Mouse (Mus musculus): Measurements from ENCODE around the gene Cdh13. TPM values are rescaled to one million over a fixed set of nuclear protein-coding genes. Genes with fewer than 3 reads are reported as not detected.

The Cdh13 gene
- total RNA-seq (2015; ENCODE audit: low replicate concordance) = not detected in 2 replicates
- total RNA-seq (2017; ENCODE audit: low replicate concordance) = not detected in 2 replicates

GRCm38 (mm10) chr8:118283600-118284111 is at the start of gene Cdh13:
Gene Cdh13 (plus strand): TSS chr8:118283733.
- ATAC-seq (replicated peaks; ENCODE audit: low FRiP score, poor library complexity, severe bottlenecking) = no peak

- ATAC-seq (replicated peaks; ENCODE audit: low FRiP score, poor library complexity, severe bottlenecking) = no peak
Measured at GRCm38 (mm10) chr8:118235626-118236025, 47.9 kb upstream of the Cdh13 start.

GRCm38 (mm10) chr8:118237150-118237620 is 46.3 kb upstream of the Cdh13 start:
- no peak for ATAC-seq (replicated peaks; ENCODE audit: low FRiP score, poor library complexity, severe bottlenecking)

- ATAC-seq (replicated peaks; ENCODE audit: low FRiP score, poor library complexity, severe bottlenecking) = no peak
Measured at GRCm38 (mm10) chr8:118238156-118238555, 45.4 kb upstream of the Cdh13 start.

- ATAC-seq (replicated peaks; ENCODE audit: low FRiP score, poor library complexity, severe bottlenecking) = no peak
Measured at GRCm38 (mm10) chr8:118239186-118239585, 44.3 kb upstream of the Cdh13 start.

GRCm38 (mm10) chr8:118249319-118249718 is 34.2 kb upstream of the Cdh13 start:
- no peak for ATAC-seq (replicated peaks; ENCODE audit: low FRiP score, poor library complexity, severe bottlenecking)

- ATAC-seq (replicated peaks; ENCODE audit: low FRiP score, poor library complexity, severe bottlenecking) = no peak
Measured at GRCm38 (mm10) chr8:118249923-118250322, 33.6 kb upstream of the Cdh13 start.

GRCm38 (mm10) chr8:118263117-118263516 is 20.4 kb upstream of the Cdh13 start:
- ATAC-seq (replicated peaks; ENCODE audit: low FRiP score, poor library complexity, severe bottlenecking) = no peak

- no peak for ATAC-seq (replicated peaks; ENCODE audit: low FRiP score, poor library complexity, severe bottlenecking)
Measured at GRCm38 (mm10) chr8:118270751-118271402, 12.7 kb upstream of the Cdh13 start.

GRCm38 (mm10) chr8:118272493-118272892 is 11.0 kb upstream of the Cdh13 start:
- ATAC-seq (replicated peaks; ENCODE audit: low FRiP score, poor library complexity, severe bottlenecking) = no peak

GRCm38 (mm10) chr8:118274243-118274642 is 9.3 kb upstream of the Cdh13 start:
- no peak for ATAC-seq (replicated peaks; ENCODE audit: low FRiP score, poor library complexity, severe bottlenecking)

GRCm38 (mm10) chr8:118274688-118275087 is 8.8 kb upstream of the Cdh13 start:
- no peak for ATAC-seq (replicated peaks; ENCODE audit: low FRiP score, poor library complexity, severe bottlenecking)

- no peak for ATAC-seq (replicated peaks; ENCODE audit: low FRiP score, poor library complexity, severe bottlenecking)
Measured at GRCm38 (mm10) chr8:118284112-118285029, 838 bp downstream of the Cdh13 start.

GRCm38 (mm10) chr8:118285596-118286281 is 2.2 kb downstream of the Cdh13 start:
- no peak for ATAC-seq (replicated peaks; ENCODE audit: low FRiP score, poor library complexity, severe bottlenecking)

GRCm38 (mm10) chr8:118286282-118287180 is 3.0 kb downstream of the Cdh13 start:
- ATAC-seq (replicated peaks; ENCODE audit: low FRiP score, poor library complexity, severe bottlenecking) = no peak

GRCm38 (mm10) chr8:118287496-118287895 is 4.0 kb downstream of the Cdh13 start:
- ATAC-seq (replicated peaks; ENCODE audit: low FRiP score, poor library complexity, severe bottlenecking) = no peak

- no peak for ATAC-seq (replicated peaks; ENCODE audit: low FRiP score, poor library complexity, severe bottlenecking)
Measured at GRCm38 (mm10) chr8:118288259-118288952, 4.9 kb downstream of the Cdh13 start.

GRCm38 (mm10) chr8:118289091-118289490 is 5.6 kb downstream of the Cdh13 start:
- ATAC-seq (replicated peaks; ENCODE audit: low FRiP score, poor library complexity, severe bottlenecking) = no peak
